Mouse (Mus musculus) mouse embryonic stem cell (cell line): ENCODE data around the gene Cav2.

Experiments used
- in situ Hi-C, 2 experiments: fragments of 300-500 bp; cut with MboI; formaldehyde crosslinking; loops; 1 replicate in 1 of 2; 3 replicates in 1 of 2; pipeline ENCODE4 v1.14.3; 2019 to 2020; ENCODE audit warnings: low sequenced_read_pairs in 2 of 2, low pct_unique_long_range_greater_than_20kb in 1 of 2, mixed read lengths in 1 of 2; ENCODE audit not compliant: unreplicated experiment in 1 of 2

Cav2 gene

DNA sequence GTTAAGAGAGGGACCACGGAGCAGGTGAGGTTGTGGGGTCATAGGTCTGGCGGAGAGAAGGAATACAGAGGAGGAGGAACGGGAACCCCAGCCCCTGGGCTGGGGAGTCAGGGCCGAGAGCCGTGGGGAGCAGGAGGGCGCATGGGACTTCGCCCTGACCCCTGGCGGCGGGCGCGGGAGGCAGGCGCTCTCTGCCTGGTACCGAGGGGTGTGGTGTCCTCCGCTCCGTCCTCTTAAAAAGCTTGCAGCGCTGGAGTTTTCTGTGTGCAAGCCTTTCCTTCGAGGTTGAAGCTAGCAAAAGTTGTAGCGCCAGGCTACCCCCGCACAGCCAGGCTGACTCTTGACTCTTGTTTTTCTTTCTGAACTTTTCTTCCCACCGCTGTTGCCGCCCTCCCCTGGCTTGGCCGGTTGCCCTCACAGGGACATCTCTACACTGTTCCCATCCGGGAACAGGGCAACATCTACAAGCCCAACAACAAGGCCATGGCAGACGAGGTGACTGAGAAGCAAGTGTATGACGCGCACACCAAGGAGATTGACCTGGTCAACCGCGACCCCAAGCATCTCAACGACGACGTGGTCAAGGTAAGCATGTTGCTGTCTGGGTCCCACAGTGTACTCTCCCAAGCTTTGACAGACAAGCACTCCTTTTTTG, 26.6 kb downstream of the Cav2 start:
- in situ Hi-C loops = no loop called here

DNA sequence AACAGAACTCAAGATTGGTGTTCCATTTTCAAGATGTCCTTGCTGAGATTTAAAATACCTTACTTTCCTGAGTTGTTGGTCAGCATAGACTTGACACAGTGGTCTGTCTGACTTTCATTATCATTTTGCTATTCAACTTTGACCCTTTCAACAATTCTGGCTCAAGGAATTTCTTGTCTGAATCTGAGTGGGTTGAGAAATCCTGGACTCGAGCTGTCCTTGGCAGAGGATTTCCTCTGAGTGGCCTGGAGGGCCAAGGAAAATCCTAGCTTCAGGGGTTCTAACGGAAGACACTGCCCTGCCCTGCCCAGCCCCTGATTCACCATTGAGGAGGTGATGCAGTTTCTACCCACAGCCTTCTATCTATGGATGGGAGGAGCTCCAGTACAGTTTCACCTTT, 27.7 kb downstream of the Cav2 start:
- in situ Hi-C loops = no loop called here

DNA sequence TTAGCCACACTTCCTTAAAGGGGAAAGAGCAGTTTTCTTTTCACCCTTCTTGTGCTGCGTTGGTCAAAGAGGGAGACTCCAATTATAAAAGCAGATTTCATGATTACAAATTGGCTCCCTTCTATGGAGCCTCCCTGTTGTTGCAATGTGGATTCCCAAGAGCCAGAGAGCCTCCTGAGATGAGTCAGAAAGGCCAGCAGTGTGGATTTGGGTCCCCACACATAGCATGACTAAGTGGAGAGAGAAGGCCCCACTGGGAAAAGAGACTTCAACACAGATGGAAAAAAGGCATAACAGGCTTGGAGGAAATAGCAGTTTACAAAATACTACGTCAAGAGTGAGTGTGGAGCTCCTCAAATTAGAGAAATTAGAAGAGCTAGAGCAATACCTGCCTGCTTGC, 28.3 kb downstream of the Cav2 start:
- in situ Hi-C loops = no loop called here

DNA sequence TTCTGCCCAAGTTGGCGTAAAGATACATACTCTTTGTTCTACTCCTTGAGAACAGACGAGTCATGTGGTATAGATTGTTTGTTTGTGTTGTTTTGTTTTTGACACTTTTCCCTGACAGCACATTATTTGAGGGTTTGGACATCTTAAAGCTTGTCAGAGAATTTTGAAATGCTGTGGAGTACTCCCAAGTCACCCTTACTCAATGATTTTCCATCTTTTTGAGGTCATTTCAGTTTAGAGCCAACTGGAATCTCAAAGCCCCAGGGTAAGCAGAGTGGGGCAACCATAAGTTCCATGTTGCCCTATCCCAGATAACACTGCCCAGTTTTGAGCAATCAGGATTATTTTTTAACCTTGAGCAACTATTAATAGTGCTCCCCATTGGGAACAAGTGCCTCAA, 33.3 kb downstream of the Cav2 start:
- in situ Hi-C loops = no loop called here

DNA sequence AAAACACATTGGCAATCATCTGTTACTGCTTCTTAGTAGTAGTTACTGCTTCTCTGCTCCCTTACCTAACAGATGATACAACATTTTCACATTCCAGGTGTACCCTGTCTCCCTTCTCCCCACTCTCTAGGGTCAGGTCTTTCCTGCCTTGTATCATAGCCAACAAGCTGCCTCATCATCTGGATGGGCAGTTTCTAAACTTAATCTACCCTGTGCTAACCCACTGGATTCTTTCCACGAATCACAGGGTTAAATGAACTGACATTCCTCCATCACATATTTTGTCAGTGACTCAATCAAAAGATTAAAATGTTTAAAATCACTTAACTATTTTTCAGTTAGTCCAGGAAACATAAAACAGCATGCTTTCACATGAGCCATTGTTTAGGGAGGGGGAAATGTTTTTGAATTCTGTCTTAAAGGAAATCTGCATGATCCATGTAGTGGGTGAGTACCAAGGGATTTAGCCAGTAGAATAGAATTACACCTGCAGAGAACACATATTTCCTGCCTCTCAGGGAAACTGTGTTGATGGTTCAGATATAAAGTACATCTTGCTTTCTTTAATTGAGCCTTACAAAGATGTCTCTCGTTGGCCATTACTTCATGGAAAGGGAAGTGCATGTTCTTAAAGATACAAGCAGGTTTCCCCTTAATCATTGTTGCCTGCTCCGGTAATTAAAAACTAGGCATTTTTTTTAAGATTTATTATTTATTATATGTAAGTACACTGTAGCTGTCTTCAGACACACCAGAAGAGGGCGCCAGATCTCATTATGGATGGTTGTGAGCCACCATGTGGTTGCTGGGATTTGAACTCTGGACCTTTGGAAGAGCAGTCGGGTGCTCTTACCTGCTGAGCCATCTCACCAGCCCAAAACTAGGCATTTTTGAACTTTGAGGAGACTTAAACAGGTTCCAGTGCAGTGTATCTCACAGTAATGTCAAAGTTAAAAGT, 34.0 kb downstream of the Cav2 start:
- in situ Hi-C loops = no loop called here

DNA sequence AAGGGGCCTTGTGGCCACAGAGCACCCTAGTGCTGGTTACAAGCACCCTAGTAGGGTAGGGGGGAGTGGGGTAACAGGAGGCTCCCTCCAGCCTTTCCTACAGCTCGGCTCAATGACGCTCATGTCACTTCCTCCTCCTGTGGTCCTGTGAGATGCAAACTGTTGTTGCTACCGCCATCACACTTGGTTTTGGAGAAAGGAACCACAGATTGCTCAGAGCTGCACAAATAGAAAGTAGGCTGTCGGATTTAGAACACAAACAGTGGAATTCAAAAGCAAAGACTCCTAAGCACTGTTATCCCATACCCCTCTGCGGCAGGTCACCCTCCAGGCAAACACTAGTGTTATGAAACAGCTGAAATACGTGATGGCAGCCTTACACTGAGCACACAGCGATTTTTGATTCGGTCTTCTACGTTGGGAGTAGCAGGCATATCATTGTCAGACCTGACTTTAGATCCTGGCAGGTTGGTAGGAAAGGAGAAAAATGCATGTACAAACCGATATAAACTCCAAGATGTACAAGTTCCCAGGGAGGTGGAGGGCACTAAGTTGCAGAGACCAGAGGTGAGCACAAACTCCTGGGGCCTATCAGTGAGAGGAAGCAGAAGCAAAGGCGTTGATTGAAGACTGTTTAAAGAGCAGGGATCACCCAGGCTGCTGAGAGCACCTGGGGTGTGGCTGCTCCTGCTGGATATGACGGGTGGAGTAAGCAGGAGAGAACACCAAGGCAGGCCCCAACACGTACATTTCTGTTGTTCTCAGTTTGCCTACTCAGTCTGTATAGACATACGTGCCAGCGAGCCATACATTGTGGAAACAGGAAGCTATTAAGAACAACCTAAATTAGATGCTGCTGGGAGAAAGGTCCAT, 35.5 kb downstream of the Cav2 start:
- in situ Hi-C loops = no loop called here

DNA sequence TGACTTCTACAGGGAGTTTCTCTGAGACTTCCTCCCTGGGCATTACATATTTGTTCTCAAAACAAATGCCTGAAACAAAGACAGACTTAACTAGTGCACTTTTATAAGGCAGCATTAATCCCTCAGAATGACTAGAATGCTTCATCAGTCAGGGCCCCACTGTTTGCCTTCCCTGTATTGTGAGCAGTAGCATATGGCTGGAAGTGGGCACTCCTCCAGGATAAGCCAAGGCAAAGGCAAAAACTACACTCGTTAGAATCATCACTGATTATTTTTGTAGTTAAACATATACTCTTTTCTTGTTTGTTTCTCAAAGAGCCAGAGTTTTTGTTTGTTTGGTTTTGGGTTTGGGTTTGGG, 36.2 kb downstream of the Cav2 start:
- in situ Hi-C loops = no loop called here

DNA sequence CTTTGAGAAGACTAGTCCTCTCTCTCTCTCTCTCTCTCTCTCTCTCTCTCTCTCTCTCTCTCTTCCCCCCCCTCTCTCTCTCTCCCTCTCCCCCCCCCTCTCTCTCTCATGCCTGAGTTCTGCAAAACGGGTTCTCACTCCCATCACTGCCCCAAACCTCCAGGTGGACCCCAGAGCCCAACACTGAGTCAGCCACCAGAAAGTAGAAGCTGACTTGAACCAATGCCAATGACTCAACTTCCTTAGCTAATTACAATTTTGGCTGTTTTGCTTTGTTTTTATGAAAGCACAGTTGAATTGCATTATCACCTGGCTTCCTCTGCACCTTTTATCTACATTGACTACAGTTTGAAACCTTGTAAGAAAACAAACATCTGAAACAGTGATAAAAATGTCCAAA, 37.0 kb downstream of the Cav2 start:
- in situ Hi-C loops = no loop called here

DNA sequence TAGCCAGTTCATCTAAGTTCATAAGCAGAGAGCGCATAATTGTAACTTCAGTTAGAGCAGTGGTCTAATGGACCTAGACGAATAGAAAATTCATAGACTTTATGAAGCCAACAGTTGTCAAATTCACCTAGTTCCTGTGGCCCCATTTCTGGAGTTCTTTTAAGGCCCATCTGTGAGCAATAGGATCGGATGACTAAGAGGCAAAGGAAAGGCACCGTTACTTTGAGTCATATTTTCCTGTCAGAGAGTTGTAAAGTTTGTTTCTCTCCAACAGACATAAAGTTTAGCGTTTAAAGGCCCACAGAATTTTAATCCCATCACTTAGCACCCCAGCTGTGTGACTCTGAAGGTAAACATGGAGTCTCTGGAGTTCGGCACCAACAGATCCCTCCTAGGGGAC, 41.0 kb downstream of the Cav2 start:
- in situ Hi-C loops = no loop called here

DNA sequence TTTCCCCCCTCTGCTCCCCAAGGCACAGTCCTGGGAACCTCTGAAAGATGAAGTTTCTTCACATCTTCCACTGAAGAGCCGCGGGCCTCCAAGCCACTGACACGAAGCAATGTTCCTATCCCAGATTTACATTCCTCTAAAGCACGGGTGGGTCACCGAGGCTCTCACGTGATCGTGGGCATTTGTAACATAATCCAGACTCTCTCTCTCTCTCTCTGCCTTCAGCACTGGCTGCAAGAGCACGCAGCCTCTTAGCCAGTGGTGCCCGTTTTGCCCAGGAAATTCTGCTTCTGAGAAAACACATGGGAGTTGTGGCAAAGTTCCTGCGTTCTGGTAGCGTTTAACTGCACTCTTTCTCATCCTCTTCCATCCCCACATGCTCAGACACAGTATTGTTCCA, 46.2 kb downstream of the Cav2 start:
- in situ Hi-C loops = no loop called here

DNA sequence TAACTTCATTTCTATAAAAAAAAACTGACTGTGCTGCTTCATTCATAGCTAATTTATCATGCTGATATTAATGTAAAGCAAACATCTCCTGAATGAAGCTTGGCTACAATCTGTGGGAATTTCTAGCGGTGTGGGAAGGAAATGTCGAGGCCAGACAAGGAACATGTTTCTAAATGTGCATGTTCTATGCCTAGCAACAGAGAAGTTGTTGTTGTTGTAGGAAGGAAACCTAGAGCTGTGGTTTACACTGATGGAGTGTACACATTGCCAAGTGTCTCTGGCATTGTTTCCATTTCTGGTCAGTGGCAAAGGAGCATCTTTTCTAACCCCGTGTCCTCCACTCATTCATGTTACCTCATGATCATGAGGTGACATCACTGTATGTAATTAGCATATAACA, 48.8 kb downstream of the Cav2 start:
- in situ Hi-C loops = no loop called here

DNA sequence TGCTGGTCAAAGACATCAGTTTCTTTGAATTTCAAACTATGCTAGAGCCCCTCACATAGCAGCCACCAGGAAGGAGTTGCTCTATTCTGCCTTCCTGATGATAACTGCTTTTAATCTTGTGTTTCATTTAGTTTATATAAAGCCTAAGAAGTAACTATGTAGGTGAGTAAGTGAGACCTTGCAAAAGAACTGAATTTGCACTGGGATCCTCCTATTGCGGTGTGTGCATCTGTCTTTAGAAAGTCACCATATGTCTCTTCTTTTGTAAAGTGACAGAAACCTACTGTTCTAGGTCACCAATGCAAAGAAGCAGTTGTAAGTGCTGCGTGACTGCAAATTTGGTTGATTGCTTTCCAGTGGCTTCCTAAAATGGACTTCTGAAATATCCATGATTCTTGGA, 56.7 kb downstream of the Cav2 start:
- in situ Hi-C loops = no loop called here
